Mouse (Mus musculus): ENCODE data around the gene Tnfrsf1a.

DNA sequence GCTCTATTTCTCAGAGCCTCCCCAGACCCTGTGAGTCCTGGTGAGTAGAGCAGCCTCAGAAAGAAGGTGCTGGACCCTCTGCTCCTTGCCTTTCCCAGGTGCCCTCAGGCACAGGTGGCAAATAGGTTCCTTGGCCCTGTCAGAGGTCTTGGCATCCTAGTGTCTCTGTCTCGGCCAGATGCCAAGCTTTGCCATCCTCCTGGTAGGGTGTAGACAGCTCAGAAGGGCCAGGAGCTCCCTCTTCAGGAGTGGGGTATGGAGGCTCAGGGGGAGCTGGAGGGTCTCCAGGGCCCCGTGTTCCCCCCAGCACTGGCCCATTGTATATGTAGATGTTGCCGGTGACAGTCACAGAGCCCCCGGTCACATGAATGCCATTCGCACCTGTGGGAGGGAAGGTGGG is 42.1 kb upstream of the Tnfrsf1a start:
- TF ChIP-seq POLR2A (IDR thresholded peaks at IDR 0.05; ENCODE audit: control insufficient read depth, extremely low read depth, insufficient read depth, low read length, poor library complexity): no peak
- TF ChIP-seq CTCF (IDR thresholded peaks at IDR 0.05; ENCODE audit: borderline replicate concordance, control insufficient read depth, extremely low read depth, insufficient read depth, low read length, poor library complexity): no peak

Measured in thymus, adult 2 months (tissue).